Mouse (Mus musculus): ENCODE results near the gene Pcdh18. TPM values are rescaled to one million over a fixed set of nuclear protein-coding genes. Genes with fewer than 3 reads are reported as not detected.

The Pcdh18 gene
- 57.9 and 59.5 TPM in 2 replicates for polyA plus RNA-seq (2016; fragmentation: Nextera tagmentation; extraction: Ambion mirVana)

GRCm38 (mm10) chr3:49756870-49757625, at the start of gene Pcdh18:
Gene Pcdh18 (minus strand): TSS chr3:49757325.
- peaks cover 36% of the 10 kb centered on the region for H3K36me3 ChIP-seq (replicated peaks)
- peaks cover 52% of the 10 kb centered on the region for H3K4me1 ChIP-seq
- WGBS = under 1% methylated on average over 43 of the region's 43 CpGs

GRCm38 (mm10) chr3:49806823-49807222, 49.7 kb upstream of the Pcdh18 start:
- Histone ChIP-seq H3K27me3 (ENCODE audit: poor library complexity, severe bottlenecking) (no peaks in the 10 kb centered on the region), H3K9me3 (no peaks in the 10 kb centered on the region), H3K36me3 (replicated peaks) (no peaks in the 10 kb centered on the region), H3K4me1 (peaks cover 8% of the 10 kb centered on the region; the same call in 1 of the 2 replicates), H3K27ac (no peak overlapping the region), H3K4me3 (no peak overlapping the region)
- no peak for DNase-seq (ENCODE audit: extremely low spot score, low spot score)
- 58% methylated on average over 2 of the region's 2 CpGs for WGBS

More at GRCm38 (mm10) chr3:49756870-49757625, at the start of gene Pcdh18:
- no peaks in the 10 kb centered on the region for H3K27me3 ChIP-seq (ENCODE audit: poor library complexity, severe bottlenecking)
- peak within 1 kb of the TSS; percentile 97 for H3K27ac ChIP-seq
- DNase-seq (ENCODE audit: extremely low spot score, low spot score) = peak; percentile 91
- H3K4me3 ChIP-seq = peak within 1 kb of the TSS; percentile 78
- H3K9me3 ChIP-seq = no peaks in the 10 kb centered on the region

GRCm38 (mm10) chr3:49805511-49805910, 48.4 kb upstream of the Pcdh18 start:
- Histone ChIP-seq H3K9me3 (no peaks in the 10 kb centered on the region), H3K4me3 (no peak overlapping the region), H3K36me3 (replicated peaks) (no peaks in the 10 kb centered on the region), H3K27me3 (ENCODE audit: poor library complexity, severe bottlenecking) (no peaks in the 10 kb centered on the region), H3K4me1 (peaks cover 8% of the 10 kb centered on the region; the same call in 1 of the 2 replicates), H3K27ac (no peak overlapping the region)
- WGBS = 76% methylated on average over 1 of the region's 1 CpGs
- no peak for DNase-seq (ENCODE audit: extremely low spot score, low spot score)

- WGBS = 35% methylated on average over 2 of the region's 2 CpGs
- Histone ChIP-seq H3K4me1 (peaks cover 23% of the 10 kb centered on the region), H3K36me3 (replicated peaks) (no peaks in the 10 kb centered on the region)
Measured at GRCm38 (mm10) chr3:49788296-49788695, 31.2 kb upstream of the Pcdh18 start.

GRCm38 (mm10) chr3:49787719-49788118, 30.6 kb upstream of the Pcdh18 start:
- Histone ChIP-seq H3K4me1 (peaks cover 23% of the 10 kb centered on the region), H3K27me3 (ENCODE audit: poor library complexity, severe bottlenecking) (no peaks in the 10 kb centered on the region), H3K36me3 (replicated peaks) (no peaks in the 10 kb centered on the region), H3K27ac (no peak overlapping the region), H3K4me3 (no peak overlapping the region), H3K9me3 (no peaks in the 10 kb centered on the region)
- whole genome bisulfite sequencing = 80% methylated on average over 4 of the region's 4 CpGs
- no peak for DNase-seq (ENCODE audit: extremely low spot score, low spot score)

More at GRCm38 (mm10) chr3:49788296-49788695, 31.2 kb upstream of the Pcdh18 start:
- DNase-seq (ENCODE audit: extremely low spot score, low spot score) = no peak
- Histone ChIP-seq H3K27me3 (ENCODE audit: poor library complexity, severe bottlenecking) (no peaks in the 10 kb centered on the region), H3K9me3 (no peaks in the 10 kb centered on the region), H3K4me3 (no peak overlapping the region), H3K27ac (0 out of 2 replicates have a peak overlapping the region, but pooled peaks have one; percentile 11)

GRCm38 (mm10) chr3:49768992-49769738, 12.0 kb upstream of the Pcdh18 start:
- no peaks in the 10 kb centered on the region for H3K9me3 ChIP-seq
- H3K27me3 ChIP-seq (ENCODE audit: poor library complexity, severe bottlenecking) = no peaks in the 10 kb centered on the region
- no peaks in the 10 kb centered on the region for H3K36me3 ChIP-seq (replicated peaks)
- peak overlapping the region; percentile 49 for H3K27ac ChIP-seq
- H3K4me1 ChIP-seq = peaks cover 40% of the 10 kb centered on the region
- DNase-seq (ENCODE audit: extremely low spot score, low spot score) = peak; percentile 52
- WGBS = 8% methylated on average over 3 of the region's 3 CpGs
- no peak overlapping the region for H3K4me3 ChIP-seq

GRCm38 (mm10) chr3:49762711-49763110, 5.6 kb upstream of the Pcdh18 start:
- Histone ChIP-seq H3K36me3 (replicated peaks) (no peaks in the 10 kb centered on the region), H3K4me3 (no peak overlapping the region), H3K27ac (no peak overlapping the region), H3K4me1 (peaks cover 15% of the 10 kb centered on the region), H3K9me3 (no peaks in the 10 kb centered on the region), H3K27me3 (ENCODE audit: poor library complexity, severe bottlenecking) (no peaks in the 10 kb centered on the region)
- DNase-seq (ENCODE audit: extremely low spot score, low spot score) = no peak
- 90% methylated on average over 5 of the region's 5 CpGs for WGBS

GRCm38 (mm10) chr3:49761971-49762370, 4.8 kb upstream of the Pcdh18 start:
- Histone ChIP-seq H3K4me3 (no peak overlapping the region), H3K9me3 (no peaks in the 10 kb centered on the region), H3K36me3 (replicated peaks) (no peaks in the 10 kb centered on the region), H3K4me1 (peaks cover 15% of the 10 kb centered on the region), H3K27ac (no peak overlapping the region), H3K27me3 (ENCODE audit: poor library complexity, severe bottlenecking) (no peaks in the 10 kb centered on the region)
- DNase-seq (ENCODE audit: extremely low spot score, low spot score) = no peak

GRCm38 (mm10) chr3:49757626-49758019, 498 bp upstream of the Pcdh18 start:
- Histone ChIP-seq H3K4me3 (peak overlapping the region; percentile 78), H3K36me3 (replicated peaks) (peaks cover 30% of the 10 kb centered on the region), H3K4me1 (peaks cover 46% of the 10 kb centered on the region), H3K9me3 (no peaks in the 10 kb centered on the region), H3K27me3 (ENCODE audit: poor library complexity, severe bottlenecking) (no peaks in the 10 kb centered on the region), H3K27ac (peak overlapping the region; percentile 97)
- DNase-seq (ENCODE audit: extremely low spot score, low spot score) = peak; percentile 74
- WGBS = under 1% methylated on average over 6 of the region's 6 CpGs

- WGBS = under 1% methylated on average over 36 of the region's 36 CpGs
- Histone ChIP-seq H3K27ac (peak overlapping the region; percentile 97), H3K4me1 (peaks cover 59% of the 10 kb centered on the region), H3K27me3 (ENCODE audit: poor library complexity, severe bottlenecking) (no peaks in the 10 kb centered on the region), H3K36me3 (replicated peaks) (peaks cover 44% of the 10 kb centered on the region), H3K4me3 (peak overlapping the region; percentile 78), H3K9me3 (no peaks in the 10 kb centered on the region)
- DNase-seq (ENCODE audit: extremely low spot score, low spot score) = peak; percentile 28
Measured at GRCm38 (mm10) chr3:49755986-49756845, 909 bp downstream of the Pcdh18 start.

GRCm38 (mm10) chr3:49752766-49753165, 4.4 kb downstream of the Pcdh18 start:
- Histone ChIP-seq H3K9me3 (no peaks in the 10 kb centered on the region), H3K27ac (no peak overlapping the region), H3K27me3 (ENCODE audit: poor library complexity, severe bottlenecking) (no peaks in the 10 kb centered on the region), H3K4me1 (peaks cover 56% of the 10 kb centered on the region), H3K4me3 (peak overlapping the region; percentile 78), H3K36me3 (replicated peaks) (peaks cover 79% of the 10 kb centered on the region)
- no peak for DNase-seq (ENCODE audit: extremely low spot score, low spot score)
- 76% methylated on average over 4 of the region's 4 CpGs for WGBS

All from forebrain, embryonic 10.5 days (tissue).